Mouse (Mus musculus): ENCODE measurements around the gene Tada2b. TPM values are rescaled to one million over a fixed set of nuclear protein-coding genes. Genes with fewer than 3 reads are reported as not detected.

Tada2b gene
- polyA plus RNA-seq, 1 experiment from 2014 or later = 2.1 TPM

GRCm38 (mm10) chr5:36458926-36459325 lies 25.2 kb downstream of the Tada2b start:
- H3K36me3 ChIP-seq = no peaks in the 10 kb centered on the region
- H3K4me2 ChIP-seq = no peak overlapping the region
- 0 out of 2 replicates have a peak, but pooled peaks cover 7% of the 10 kb centered on the region for H3K27me3 ChIP-seq
- WGBS = 17% methylated on average over 4 of the region's 4 CpGs
- no peak for ATAC-seq (ENCODE audit: insufficient number of reproducible peaks, low FRiP score, low TSS enrichment, low read depth)
- H3K9me3 ChIP-seq = no peaks in the 10 kb centered on the region
- H3K4me1 ChIP-seq = peaks cover 3% of the 10 kb centered on the region; the same call in 1 of the 2 replicates
- H3K4me3 ChIP-seq = no peak overlapping the region
- no peak overlapping the region for H3K9ac ChIP-seq
- no peak overlapping the region for H3K27ac ChIP-seq

- H3K4me1 ChIP-seq = 0 out of 2 replicates have a peak, but pooled peaks cover 3% of the 10 kb centered on the region
- whole genome bisulfite sequencing = 82% methylated on average over 4 of the region's 4 CpGs
- ATAC-seq (ENCODE audit: insufficient number of reproducible peaks, low FRiP score, low TSS enrichment, low read depth) = no peak
These were observed 26.4 kb downstream of the Tada2b start for GRCm38 (mm10) chr5:36457706-36458105.

GRCm38 (mm10) chr5:36452821-36453220 lies 31.3 kb downstream of the Tada2b start:
- Histone ChIP-seq H3K9me3 (no peaks in the 10 kb centered on the region), H3K4me3 (no peak overlapping the region), H3K4me1 (0 out of 2 replicates have a peak, but pooled peaks cover 3% of the 10 kb centered on the region), H3K27me3 (no peaks in the 10 kb centered on the region), H3K36me3 (no peaks in the 10 kb centered on the region), H3K4me2 (no peak overlapping the region), H3K27ac (no peak overlapping the region), H3K9ac (no peak overlapping the region)
- no peak for ATAC-seq (ENCODE audit: insufficient number of reproducible peaks, low FRiP score, low TSS enrichment, low read depth)
- 82% methylated on average over 6 of the region's 6 CpGs for WGBS

More at GRCm38 (mm10) chr5:36457706-36458105, 26.4 kb downstream of the Tada2b start:
- 0 out of 2 replicates have a peak, but pooled peaks cover 7% of the 10 kb centered on the region for H3K27me3 ChIP-seq
- H3K9ac ChIP-seq = no peak overlapping the region
- no peak overlapping the region for H3K4me2 ChIP-seq
- H3K9me3 ChIP-seq = no peaks in the 10 kb centered on the region
- H3K27ac ChIP-seq = no peak overlapping the region
- H3K4me3 ChIP-seq = no peak overlapping the region
- H3K36me3 ChIP-seq = no peaks in the 10 kb centered on the region

- Histone ChIP-seq H3K27me3 (no peaks in the 10 kb centered on the region), H3K9ac (no peak overlapping the region), H3K9me3 (no peaks in the 10 kb centered on the region), H3K4me3 (no peak overlapping the region), H3K36me3 (no peaks in the 10 kb centered on the region), H3K27ac (no peak overlapping the region), H3K4me1 (0 out of 2 replicates have a peak, but pooled peaks cover 3% of the 10 kb centered on the region), H3K4me2 (no peak overlapping the region)
- ATAC-seq (ENCODE audit: insufficient number of reproducible peaks, low FRiP score, low TSS enrichment, low read depth) = no peak
- 73% methylated on average over 10 of the region's 10 CpGs for WGBS
These were observed 32.2 kb downstream of the Tada2b start for GRCm38 (mm10) chr5:36451872-36452389.

- H3K27ac ChIP-seq = no peak overlapping the region
- no peaks in the 10 kb centered on the region; the same call in 1 of the 2 replicates for H3K27me3 ChIP-seq
- H3K4me2 ChIP-seq = no peak overlapping the region
- ATAC-seq (ENCODE audit: insufficient number of reproducible peaks, low FRiP score, low TSS enrichment, low read depth) = no peak
- no peak overlapping the region for H3K4me3 ChIP-seq
- no peaks in the 10 kb centered on the region for H3K9me3 ChIP-seq
- H3K9ac ChIP-seq = no peak overlapping the region
- H3K4me1 ChIP-seq = 0 out of 2 replicates have a peak, but pooled peaks cover 3% of the 10 kb centered on the region
- H3K36me3 ChIP-seq = no peaks in the 10 kb centered on the region
- 26% methylated on average over 10 of the region's 10 CpGs for WGBS
These were observed 33.0 kb downstream of the Tada2b start for GRCm38 (mm10) chr5:36451119-36451518.

GRCm38 (mm10) chr5:36449710-36450358 lies 34.3 kb downstream of the Tada2b start:
- no peak overlapping the region for H3K4me2 ChIP-seq
- no peak overlapping the region for H3K4me3 ChIP-seq
- no peaks in the 10 kb centered on the region for H3K9me3 ChIP-seq
- H3K9ac ChIP-seq = no peak overlapping the region
- peaks cover 13% of the 10 kb centered on the region for H3K4me1 ChIP-seq
- ATAC-seq (ENCODE audit: insufficient number of reproducible peaks, low FRiP score, low TSS enrichment, low read depth) = no peak
- H3K27ac ChIP-seq = no peak overlapping the region
- WGBS = 67% methylated on average over 6 of the region's 6 CpGs
- H3K36me3 ChIP-seq = no peaks in the 10 kb centered on the region
- H3K27me3 ChIP-seq = no peaks in the 10 kb centered on the region; the same call in none of the 2 replicates

- H3K27me3 ChIP-seq = no peaks in the 10 kb centered on the region; the same call in none of the 2 replicates
- no peak overlapping the region for H3K27ac ChIP-seq
- H3K4me3 ChIP-seq = no peak overlapping the region
- no peaks in the 10 kb centered on the region for H3K36me3 ChIP-seq
- H3K4me2 ChIP-seq = no peak overlapping the region
- peaks cover 24% of the 10 kb centered on the region for H3K4me1 ChIP-seq
- ATAC-seq (ENCODE audit: insufficient number of reproducible peaks, low FRiP score, low TSS enrichment, low read depth) = no peak
- WGBS = 94% methylated on average over 12 of the region's 12 CpGs
- no peaks in the 10 kb centered on the region for H3K9me3 ChIP-seq
- H3K9ac ChIP-seq = no peak overlapping the region
These were observed 36.2 kb downstream of the Tada2b start for GRCm38 (mm10) chr5:36447872-36448271.

GRCm38 (mm10) chr5:36446166-36446890 lies 37.8 kb downstream of the Tada2b start:
- H3K4me3 ChIP-seq = no peak overlapping the region
- ATAC-seq (ENCODE audit: insufficient number of reproducible peaks, low FRiP score, low TSS enrichment, low read depth) = no peak
- whole genome bisulfite sequencing = 38% methylated on average over 9 of the region's 9 CpGs
- H3K27me3 ChIP-seq = no peaks in the 10 kb centered on the region; the same call in none of the 2 replicates
- H3K27ac ChIP-seq = no peak overlapping the region
- H3K9me3 ChIP-seq = no peaks in the 10 kb centered on the region
- H3K4me2 ChIP-seq = no peak overlapping the region
- no peaks in the 10 kb centered on the region for H3K36me3 ChIP-seq
- no peak overlapping the region for H3K9ac ChIP-seq
- peaks cover 35% of the 10 kb centered on the region for H3K4me1 ChIP-seq

GRCm38 (mm10) chr5:36445028-36445427 lies 39.1 kb downstream of the Tada2b start:
- Histone ChIP-seq H3K4me2 (no peak overlapping the region), H3K9ac (no peak overlapping the region), H3K36me3 (no peaks in the 10 kb centered on the region), H3K27ac (peak overlapping the region; percentile 30; the same call in 1 of the 2 replicates), H3K4me3 (no peak overlapping the region), H3K4me1 (peaks cover 43% of the 10 kb centered on the region), H3K9me3 (no peaks in the 10 kb centered on the region), H3K27me3 (no peaks in the 10 kb centered on the region; the same call in none of the 2 replicates)
- no peak for ATAC-seq (ENCODE audit: insufficient number of reproducible peaks, low FRiP score, low TSS enrichment, low read depth)
- 19% methylated on average over 8 of the region's 8 CpGs for WGBS

GRCm38 (mm10) chr5:36444611-36445010 lies 39.5 kb downstream of the Tada2b start:
- H3K27ac ChIP-seq = peak overlapping the region; percentile 30; the same call in 1 of the 2 replicates
- H3K27me3 ChIP-seq = no peaks in the 10 kb centered on the region; the same call in none of the 2 replicates
- no peak for ATAC-seq (ENCODE audit: insufficient number of reproducible peaks, low FRiP score, low TSS enrichment, low read depth)
- no peak overlapping the region for H3K4me3 ChIP-seq
- WGBS = 42% methylated on average over 4 of the region's 4 CpGs
- H3K4me2 ChIP-seq = no peak overlapping the region
- H3K4me1 ChIP-seq = peaks cover 43% of the 10 kb centered on the region
- no peaks in the 10 kb centered on the region for H3K9me3 ChIP-seq
- no peaks in the 10 kb centered on the region for H3K36me3 ChIP-seq
- no peak overlapping the region for H3K9ac ChIP-seq

GRCm38 (mm10) chr5:36440741-36441140 lies 43.3 kb downstream of the Tada2b start:
- no peak for ATAC-seq (ENCODE audit: insufficient number of reproducible peaks, low FRiP score, low TSS enrichment, low read depth)
- Histone ChIP-seq H3K27ac (peak overlapping the region; percentile 33; the same call in 1 of the 2 replicates), H3K9ac (no peak overlapping the region), H3K4me1 (peaks cover 41% of the 10 kb centered on the region), H3K4me2 (no peak overlapping the region), H3K36me3 (no peaks in the 10 kb centered on the region), H3K27me3 (no peaks in the 10 kb centered on the region; the same call in none of the 2 replicates), H3K4me3 (no peak overlapping the region), H3K9me3 (no peaks in the 10 kb centered on the region)
- 53% methylated on average over 3 of the region's 3 CpGs for WGBS

GRCm38 (mm10) chr5:36436858-36437257 lies 47.2 kb downstream of the Tada2b start:
- no peak overlapping the region for H3K4me3 ChIP-seq
- no peak for ATAC-seq (ENCODE audit: insufficient number of reproducible peaks, low FRiP score, low TSS enrichment, low read depth)
- H3K9ac ChIP-seq = no peak overlapping the region
- no peak overlapping the region for H3K4me2 ChIP-seq
- no peaks in the 10 kb centered on the region for H3K36me3 ChIP-seq
- peaks cover 12% of the 10 kb centered on the region; the same call in 1 of the 2 replicates for H3K4me1 ChIP-seq
- H3K27ac ChIP-seq = no peak overlapping the region
- whole genome bisulfite sequencing = 69% methylated on average over 4 of the region's 4 CpGs
- H3K27me3 ChIP-seq = no peaks in the 10 kb centered on the region
- no peaks in the 10 kb centered on the region for H3K9me3 ChIP-seq

Data from limb, embryonic 15.5 days (tissue).